Mouse (Mus musculus) right cerebral cortex, postnatal 36 days (tissue): ENCODE measurements around the gene Mef2b.

ENCODE experiments used
- DNase-seq, 2 experiments: peaks; one replicate each; pipeline ENCODE4 v3.0.0; 2022; ENCODE audit warnings: low spot score in 2 of 2, mixed read lengths in 1 of 2

The Mef2b gene

DNA sequence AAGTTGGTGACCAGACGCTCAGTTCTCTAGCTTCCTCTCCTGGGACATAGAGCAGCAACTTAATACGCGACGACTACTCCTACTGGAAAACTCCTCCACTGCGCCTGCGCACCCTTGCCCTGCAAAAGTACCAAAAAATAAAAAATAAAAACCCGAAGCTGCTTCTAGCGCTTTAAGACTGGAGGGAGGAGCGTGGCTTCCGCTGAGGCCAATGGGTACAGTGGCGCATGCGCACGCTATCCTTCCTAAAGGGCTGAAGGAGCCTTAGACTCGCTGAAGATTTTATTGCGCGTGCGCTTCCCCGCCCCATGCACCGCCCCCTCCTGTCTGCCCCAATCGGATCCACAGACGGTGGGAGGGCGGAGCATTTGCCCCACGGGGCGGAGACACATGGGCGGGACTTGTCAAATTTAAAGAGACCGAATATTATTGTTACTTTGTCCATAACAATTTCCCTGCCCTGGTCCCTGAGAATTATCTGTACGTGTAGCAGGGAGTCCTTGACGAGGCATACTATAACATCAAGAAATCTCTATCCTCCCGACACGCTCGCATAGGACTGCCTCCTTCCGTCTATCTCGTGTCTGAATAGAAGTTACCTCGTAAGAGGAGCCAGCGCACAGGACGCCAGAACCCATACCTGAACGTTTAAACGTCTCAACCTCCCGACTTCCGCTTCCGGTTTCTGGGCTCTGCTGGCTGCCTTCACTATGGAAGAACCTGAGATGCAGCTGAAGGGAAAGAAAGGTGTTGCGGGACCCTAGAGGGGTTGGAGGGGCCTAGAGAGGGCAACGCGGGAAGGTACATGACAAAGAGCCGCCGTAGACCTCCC, at the start of gene Mef2b, which contains the start of the genes Rfxank and Borcs8:
Gene Mef2b (plus strand): TSS at position 686 of the 832 bp plus-strand sequence.
Gene Rfxank (minus strand): TSS at position 129 of the 832 bp plus-strand sequence.
Gene Borcs8 (plus strand): TSS at position 474 of the 832 bp plus-strand sequence.
- peak; percentile 97 to 98 for DNase-seq

DNA sequence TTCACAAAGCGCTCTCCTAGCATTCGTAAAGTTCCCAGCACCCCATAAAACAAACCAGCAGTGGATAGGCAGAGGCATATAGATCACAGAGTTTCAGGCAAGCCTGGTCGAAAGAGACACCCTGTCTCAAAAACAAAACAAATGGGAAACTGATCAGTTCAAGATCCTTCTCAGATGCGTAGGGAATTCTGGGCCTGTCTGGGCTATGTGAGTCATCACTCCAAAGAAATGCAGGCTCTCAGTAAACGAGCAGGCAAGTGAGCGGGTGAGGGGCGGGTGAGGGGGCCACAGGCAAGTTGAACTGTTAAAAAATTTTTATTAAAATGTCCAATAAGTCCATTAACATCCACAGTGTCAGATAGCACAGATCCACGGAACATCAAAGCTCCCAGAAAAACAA, 46.7 kb upstream of the Mef2b start:
- DNase-seq, result no peak

DNA sequence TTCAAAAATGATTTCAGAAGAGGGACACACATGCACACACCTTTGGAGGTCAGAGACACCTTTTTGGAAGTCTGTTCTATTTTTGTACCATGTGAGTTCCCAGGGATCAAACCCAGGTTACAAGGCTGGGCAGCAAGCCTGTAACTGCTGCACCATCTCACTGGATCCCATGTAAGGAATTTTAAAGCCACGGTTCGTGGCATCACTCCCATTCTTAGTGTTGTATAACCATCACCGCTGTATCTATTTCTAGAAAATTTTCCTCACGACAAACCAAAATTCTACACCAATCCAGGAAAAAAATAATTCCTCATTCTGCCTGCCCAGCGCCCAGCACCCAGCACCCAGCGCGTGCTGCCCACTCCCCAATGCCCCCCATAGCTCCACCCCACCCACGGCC, 40.2 kb upstream of the Mef2b start:
- DNase-seq, result peak in 1 of 2 experiments; percentile 56

DNA sequence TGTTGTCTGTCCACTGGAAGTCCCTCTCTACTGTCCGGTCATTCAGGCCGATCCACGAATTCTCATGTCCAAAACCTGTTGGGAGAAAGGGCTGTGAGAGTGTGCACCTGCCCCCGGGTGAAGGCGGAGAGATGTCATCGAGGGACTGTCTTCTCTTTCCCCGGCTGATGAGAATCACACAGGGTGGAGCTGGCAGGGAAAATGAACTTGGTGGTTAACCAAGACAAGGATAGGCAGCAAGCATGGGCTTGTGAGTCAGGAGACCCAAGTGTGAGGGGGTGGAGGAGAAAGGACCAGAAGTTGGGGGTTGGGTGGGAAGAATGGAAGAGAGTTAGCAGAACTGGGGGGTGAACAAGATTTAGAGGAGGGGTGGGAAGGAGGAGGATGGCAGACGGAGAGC, 39.3 kb upstream of the Mef2b start:
- peak in 1 of 2 experiments; percentile 53 for DNase-seq

DNA sequence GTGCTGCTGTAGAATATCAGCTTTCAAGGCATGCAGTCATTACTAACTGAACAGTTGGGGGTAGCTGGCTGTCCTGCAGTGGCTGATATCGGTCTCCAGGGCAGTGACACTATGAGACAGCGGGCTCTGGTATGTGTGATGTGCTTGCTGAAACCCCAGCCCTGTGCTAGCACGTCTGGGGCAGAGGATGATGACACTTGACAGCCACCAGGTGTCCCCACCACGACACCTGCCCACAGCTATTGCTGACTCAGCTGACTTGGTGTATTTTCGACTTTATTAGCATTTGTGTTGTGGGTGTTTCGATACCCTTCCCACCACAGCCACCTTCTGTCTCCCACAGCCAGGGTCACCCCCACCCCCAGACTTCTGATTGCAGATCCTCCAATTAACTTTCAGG, 35.0 kb upstream of the Mef2b start:
- no peak for DNase-seq

DNA sequence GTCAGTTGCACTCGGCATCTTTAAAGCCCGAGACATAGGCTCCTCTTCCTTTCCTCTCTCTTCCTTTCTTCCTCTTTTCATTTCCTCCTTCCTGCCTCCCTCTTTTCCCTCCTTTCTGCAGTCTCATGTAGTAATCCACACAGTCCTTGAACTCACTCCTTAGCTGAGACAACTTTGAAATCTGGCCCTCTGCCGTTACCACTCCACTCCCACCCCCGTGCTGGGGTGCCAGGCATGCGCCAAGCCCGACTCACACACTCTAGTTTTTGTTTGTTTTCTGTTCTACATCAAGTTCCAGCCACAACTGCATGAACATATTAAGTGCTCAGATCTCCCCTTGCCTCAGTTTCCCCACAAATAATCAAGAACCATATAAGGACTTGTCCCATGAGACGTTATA, 34.6 kb upstream of the Mef2b start:
- no peak for DNase-seq

DNA sequence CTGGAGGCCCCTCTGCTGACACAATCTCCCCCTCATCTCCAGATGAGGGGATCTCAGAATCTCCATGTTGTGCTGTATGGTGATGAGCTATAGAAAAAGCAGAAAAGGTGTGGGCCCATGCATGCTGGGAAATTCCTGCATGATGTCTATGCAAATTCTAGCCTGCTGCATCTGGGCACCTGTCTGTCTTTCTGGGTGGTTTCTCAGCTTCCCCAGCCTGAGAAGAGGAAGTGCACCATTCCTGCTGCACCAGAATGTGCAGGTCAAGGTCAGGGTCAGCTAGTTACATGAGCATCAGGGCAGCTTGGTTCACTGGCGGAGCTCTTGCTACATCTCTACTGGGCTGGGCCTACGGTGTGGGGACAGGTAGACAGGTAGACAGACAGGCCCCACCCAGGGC, 29.1 kb upstream of the Mef2b start:
- DNase-seq, result no peak

DNA sequence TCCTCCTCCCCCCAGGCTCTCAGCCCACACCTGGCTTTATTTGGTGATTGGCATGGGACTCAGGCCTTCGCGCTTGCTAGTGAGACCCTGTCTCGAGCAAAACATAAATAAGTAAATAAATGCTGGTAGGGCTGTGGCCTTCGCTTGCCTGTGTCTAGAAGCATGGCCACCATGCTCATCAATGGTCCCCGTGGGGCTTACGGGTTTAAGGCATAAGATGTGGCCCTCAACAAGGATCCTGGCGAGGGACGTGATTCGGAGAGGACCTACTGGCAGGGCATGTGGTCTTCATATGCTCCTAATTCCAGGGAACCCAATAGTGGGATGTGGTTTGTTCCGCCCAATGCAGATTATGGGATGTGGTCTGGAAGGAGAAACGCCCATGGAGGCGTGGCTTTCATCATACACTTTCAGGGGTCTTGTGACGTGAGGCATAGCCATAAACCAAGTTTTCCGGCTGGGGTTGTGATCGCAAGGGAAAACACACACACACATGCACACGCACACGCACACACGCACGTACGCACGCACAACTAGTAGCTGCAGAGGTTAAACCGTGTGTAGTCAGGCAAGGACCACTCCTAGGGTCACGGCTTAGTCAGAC, 28.2 kb upstream of the Mef2b start:
- DNase-seq, result no peak

DNA sequence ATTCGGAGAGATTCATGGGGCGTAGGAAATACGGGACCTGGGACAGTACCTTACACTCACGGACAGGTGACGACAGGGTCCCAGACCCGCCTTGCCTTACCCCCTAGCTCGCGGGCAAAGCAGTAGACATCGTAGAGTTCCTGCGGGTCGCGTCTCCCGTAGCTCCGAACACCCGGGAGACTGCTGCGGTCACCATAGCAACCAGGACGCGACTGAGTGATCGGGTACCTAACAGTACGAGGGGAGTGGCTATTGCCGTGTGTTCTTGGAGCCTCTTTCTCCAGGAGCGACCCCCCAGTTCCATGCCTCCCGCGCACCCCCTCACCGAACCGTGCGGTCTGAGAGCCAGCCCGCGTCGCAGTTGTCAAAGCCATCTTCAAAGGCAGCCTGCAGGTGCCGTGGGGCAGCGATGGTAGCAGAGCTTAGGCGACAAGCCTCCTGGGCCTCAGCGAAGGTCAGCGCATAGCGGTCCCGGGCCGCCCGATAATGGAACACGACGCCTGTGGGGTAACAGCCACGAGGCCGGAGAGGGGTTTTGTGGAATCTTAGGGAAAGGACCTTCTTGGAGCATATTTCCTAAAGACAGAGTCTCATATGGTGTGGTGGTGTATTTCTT, 27.0 kb upstream of the Mef2b start:
- no peak for DNase-seq

DNA sequence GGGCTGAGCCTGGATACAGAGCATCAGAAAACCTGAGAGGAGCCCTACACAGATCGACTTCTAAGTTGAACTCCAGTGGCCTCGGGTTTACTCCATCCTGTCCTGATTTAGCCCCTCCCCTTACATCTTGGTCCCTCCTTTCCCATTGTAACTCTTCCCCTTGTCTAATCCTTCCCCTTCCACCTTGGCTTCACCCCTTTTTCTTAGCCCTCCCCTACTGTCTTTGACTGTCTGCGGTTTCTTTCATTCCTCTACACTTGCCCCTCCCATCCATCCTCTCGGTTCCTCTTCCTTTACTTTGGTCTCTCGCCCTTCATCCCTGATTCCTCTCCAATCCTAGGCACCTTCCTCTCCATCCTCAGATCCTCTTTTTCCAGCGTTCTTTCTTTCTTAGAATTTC, 25.0 kb upstream of the Mef2b start:
- no peak for DNase-seq

DNA sequence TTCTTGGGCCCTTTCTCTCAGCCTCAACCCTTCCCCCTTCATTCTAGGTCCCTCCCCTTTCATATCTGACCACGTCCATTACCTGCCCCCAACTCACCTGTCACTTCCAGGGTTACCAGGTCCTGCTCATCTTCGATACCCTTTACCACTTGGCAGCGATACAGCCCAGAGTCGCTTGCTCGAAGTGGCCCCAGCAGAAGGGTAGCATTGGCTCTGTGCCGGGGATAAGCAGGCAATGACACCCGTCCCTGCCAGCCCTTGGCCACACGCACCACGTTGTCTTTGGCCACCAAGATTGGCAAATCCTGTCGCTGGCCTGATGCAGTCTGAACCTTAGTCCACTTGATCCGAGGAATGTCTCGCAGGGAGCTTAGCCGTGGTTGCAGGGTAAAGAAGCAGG, 24.6 kb upstream of the Mef2b start:
- no peak for DNase-seq

DNA sequence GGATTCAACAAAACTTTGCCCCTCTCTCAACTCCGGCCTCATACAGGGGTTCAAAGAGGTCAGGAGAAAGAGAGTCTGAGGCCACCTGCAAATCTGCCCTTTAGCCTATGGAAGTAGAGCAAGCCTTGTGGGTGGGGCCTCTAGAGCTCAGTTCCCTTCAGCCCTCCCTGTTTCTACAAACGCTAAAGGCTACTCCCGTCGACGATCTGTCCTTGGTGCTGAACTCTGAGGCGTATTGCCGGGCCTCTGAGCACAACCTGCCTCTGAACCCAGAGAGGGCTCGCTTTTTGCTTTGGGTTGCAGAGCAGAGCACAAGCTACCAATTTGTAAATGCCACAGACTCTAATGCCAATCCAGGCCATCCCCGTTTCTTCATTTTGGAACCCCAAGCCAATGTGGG, 21.9 kb upstream of the Mef2b start:
- DNase-seq, result no peak

DNA sequence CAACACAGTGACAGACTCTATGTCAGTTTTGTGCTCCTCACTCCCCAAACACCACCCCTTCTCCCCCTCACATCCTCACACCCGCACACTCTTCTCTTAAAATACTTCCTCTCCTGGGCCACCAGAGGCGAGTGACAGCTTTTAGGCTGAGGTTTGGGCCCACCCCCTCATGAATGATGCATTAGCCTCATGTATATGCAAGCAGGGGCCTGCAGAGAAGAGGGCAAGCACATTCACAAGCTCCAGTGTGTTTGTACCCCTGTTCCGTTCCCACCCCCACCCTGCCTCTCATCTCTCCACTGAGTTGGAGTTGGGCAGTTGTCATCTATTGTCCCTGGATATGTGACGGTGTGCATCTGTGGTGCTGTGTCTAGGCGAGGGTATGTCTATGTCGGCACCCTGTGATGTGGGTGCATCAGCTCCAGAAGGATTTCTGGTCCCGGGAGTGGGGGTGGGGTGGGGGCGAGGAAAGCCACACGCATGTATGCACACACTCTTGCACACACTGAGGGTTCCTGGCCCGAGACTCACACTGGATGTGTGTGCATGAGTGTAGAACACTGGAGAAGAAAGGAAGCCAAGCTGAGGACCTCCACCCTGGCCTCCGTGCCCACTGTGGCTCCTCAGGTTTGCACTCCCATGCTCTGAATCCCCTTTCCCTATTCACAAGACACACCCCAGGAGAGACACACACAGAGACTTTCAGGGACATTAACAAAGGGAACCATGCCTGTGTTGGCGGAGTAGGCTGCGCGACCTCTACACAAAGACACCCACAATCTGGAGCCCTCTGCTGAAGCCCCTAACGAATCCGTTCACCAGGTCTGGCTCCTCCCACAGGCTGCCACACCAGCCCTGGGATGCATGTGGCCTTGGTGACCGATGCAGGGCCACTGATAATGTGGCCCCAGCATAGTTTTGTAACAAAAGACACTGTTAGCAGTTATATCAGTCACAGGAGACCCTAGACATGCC, 20.5 kb upstream of the Mef2b start:
- DNase-seq, result peak; percentile 74 to 88

DNA sequence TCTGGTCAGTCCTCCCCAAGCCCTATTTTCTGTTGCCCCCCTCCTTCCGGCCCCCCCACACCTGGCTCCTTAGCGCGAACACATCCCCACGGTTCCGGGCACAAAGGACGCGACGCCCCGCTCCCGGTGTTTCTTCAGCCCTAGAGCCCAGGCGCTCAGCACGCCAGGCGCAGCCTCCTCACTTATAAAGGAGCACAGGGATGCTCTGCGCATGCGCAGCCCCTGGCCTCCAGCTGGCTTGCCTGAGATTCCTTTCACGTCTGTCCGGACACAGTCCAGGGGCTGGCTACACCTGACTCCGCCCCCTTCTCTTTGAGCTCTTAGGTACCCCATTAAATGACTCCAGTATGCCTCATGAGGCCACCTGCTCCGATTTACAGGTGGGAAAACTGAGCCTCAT, 18.8 kb upstream of the Mef2b start, which contains the start of gene Ncan:
Gene Ncan (minus strand): TSS at position 207 of the 400 bp plus-strand sequence.
- DNase-seq, result peak; percentile 86 to 88

DNA sequence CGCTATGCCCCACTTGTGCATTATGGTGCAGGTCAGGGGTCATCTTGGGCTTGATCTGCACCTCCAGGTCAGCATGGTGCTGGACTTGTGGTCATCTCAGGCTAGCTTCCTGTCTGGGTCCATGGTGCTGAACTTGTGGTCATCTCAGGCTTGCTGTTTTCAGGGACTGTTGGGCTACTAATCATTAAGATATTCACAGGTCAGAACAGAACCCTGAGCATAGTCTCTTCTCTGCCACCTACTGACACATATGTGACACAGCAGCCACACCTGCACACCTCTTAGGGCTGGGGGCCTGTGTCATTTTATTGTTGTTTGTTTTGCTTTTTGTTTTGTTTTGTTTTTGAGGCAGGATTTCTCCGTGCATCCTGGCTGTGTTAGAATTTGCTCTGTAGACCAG, 16.6 kb upstream of the Mef2b start:
- DNase-seq, result no peak

DNA sequence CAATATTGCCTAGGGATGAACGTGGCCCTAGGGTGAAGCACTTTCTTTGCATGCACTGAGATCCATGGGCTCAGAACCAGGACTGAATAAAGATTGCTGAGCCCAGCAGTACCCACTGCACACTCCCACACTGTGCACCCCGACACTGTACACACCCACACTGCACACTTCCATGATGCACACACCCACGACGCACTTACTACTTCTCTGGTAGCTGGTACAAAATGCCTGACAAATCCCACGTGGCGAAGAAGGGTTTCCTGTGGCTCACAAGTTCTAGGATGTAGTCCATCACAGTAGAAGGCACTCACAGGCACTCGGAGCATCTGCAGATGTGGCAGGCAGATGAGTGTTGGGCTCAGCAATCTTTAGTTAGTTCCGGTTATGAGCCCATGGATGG, 14.5 kb upstream of the Mef2b start:
- DNase-seq, result peak in 1 of 2 experiments; percentile 63

DNA sequence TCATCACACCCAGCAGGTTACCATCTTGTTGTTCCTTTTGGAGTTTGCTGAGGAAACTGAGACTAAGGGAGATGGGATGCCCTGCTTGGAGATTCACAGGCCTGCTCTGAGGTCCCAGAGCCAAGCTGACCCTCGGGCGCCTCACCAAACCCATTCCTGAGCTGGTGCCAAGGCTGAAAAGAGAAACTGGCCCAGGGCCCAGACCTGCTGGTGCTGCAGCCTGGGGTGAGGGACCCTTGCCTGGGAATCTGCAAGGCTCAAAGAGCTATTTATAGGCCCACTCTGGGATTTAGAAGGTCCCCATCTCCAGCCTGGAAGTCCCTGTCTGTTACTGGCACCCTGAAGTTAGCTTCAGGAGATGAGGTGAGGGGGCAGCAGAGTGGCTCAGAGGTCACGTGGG, 11.1 kb upstream of the Mef2b start:
- DNase-seq, result no peak

DNA sequence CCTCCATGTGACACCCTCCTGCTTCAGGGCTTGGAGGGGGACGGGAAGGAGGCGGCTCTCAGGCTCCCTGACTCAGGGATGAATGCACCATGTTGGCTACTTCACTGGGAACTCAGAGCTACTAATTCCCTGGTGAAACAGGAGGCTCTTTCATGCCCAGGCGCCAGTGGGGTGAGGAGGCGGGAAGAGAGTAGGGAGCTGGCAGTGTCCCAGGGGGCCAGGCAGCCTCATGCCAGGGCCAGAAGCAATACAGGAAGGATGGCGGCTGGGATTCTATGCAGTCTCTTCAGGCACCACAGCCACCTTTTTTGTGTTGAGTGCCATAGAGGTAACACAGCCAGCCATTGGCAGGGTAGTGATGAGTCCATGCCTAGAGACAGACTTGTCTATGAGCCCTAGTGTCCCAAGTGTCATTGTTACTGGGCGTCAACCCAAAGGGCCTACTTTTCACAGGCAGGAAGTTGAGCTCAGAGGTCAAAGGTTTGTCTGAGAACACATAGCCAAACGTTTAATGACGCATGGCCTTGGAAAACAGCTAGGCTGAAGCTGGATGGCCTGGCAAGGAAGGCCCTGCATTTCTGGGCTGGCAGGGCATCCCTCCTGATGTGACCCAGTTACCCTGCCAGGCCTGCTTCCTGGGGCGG, 10.1 kb upstream of the Mef2b start:
- peak; percentile 71 to 73 for DNase-seq

DNA sequence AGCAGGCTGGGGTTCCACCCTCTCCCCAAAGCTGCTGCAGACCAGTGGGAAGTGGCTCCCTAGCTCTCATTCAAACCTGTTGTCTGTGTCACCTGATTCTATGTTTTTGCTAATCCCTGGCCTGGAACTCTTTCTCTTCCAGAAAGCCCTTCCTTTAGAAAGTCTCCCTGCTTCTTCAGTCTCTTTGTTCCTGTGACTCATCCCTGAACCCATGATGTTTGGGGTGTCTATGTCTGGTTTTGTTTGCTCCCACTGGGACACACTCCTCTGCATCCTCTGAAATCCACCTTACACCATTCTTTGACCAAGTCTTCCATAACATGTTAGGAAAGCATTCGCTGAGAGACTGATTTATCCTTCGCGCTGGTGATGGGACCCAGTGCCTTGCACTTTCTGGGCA, 9.4 kb upstream of the Mef2b start:
- DNase-seq, result no peak

DNA sequence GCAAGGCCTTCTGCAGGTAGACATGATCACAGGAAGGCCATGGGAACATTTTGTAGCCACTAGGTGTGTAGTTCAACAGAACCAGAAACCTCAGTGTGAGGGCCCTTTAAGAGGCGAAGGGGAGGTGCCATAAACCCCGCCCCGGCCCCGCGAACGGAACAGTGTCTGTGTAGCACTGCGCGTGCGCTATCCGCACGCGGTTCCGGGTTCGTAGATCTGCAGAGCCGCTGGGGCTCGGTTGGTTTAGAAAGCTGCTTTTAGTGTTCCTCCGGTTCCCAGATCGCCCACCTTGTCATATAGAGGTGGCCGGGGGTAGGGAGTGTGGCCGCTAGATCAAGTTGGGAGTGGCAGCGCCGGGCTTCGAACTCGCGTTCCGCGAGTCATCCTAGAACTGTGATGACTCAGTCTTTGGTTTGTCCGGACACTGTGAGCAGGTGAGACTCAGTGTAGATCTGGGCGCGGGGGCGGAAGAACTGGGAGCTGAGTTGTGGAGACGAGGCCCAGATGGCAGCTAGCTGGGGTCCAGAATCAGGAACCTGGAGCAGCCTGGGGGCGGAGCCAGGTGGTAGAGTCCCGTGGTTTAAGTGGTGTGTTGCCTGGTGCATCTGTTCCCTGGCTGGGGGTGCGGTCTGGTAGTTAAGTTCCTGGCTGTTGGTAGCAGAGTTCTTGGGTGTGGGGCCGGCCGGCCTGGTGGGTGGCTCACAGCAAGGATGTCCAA, 8.2 kb upstream of the Mef2b start, which contains the start of gene Nr2c2ap:
Gene Nr2c2ap (plus strand): TSS at position 168 of the 718 bp plus-strand sequence.
- peak; percentile 67 to 73 for DNase-seq
